Mouse (Mus musculus): ENCODE measurements around the gene Patl2.

The Patl2 gene

GRCm38 (mm10) chr2:122172188-122172587 is 13.8 kb downstream of the Patl2 start:
- peak; percentile 1 for DNase-seq (ENCODE audit: extremely low spot score, low spot score)

DNA sequence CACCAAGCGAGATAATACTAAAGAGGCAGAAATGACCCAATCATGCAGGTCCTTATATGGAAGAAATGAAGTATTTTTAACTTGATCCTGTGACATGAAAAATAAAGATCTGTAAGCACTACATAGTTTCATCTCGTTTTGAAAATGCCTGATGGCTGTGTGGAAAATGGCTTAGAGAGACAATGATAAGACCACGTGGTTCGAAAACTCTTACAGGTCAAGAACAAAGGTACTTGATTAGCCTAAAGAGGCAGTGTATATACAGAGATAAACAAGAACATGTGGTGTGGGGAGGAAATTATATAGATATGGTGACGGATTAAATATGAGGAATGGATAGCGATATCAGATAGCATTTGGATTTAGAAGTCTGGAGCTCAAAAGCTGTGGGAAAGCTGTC is 14.7 kb downstream of the Patl2 start:
- DNase-seq (ENCODE audit: extremely low spot score, low spot score) = no peak

DNA sequence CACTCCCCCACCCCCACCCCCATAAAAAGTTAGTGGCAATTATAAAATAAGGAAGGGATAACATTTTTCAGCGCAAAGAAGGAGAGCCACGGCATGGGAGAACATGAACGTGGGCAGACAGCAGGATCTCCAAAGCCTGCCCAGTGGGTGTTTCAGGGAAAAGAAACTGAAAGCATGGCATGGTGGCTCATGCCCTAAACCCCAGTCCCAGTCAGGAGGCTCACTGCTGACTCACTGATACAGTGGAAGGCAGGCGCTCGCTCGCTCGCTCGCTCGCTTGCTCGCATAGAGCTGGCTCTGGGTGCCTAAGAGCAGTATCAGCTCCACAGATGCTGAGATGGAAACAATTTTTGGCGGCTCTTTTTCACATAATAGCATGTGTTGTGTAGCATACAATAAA is 21.7 kb downstream of the Patl2 start:
- DNase-seq (ENCODE audit: extremely low spot score, low spot score) = no peak

DNA sequence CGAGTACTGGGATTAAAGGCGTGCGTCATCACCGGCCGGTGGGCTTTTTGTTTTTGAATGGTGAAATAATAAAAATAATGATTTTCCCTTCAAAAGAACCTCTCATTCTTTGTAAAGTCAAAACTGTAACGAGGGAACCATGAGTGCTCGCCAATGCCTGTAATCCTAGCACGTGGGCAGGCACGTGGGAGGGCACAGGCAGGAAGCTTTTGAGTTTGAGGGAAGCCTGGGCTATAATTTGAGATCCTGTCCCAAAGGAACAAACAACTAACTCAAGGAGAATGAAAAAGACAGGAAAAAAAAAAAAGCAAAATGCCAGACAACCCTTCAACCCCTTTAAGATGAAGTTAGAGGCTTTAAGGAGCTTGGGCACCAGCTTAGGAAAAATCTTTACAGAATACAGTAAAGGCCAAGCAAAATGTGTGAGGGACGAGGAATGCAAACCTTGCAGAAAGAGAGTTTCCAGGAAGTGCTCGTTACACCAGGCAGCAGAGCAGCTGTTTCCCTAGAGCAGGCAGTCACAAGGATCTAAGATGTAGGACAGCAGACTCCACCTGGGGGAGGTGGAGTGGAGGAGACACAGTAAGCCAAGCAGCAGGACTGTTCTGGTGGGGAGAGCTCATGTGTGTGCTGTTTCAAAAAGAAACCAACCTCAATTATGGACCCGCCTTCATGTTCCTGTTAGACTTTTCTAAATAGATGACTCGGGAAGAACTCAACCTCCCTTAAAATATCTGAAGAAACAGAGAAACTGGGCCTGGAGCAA is 22.4 kb downstream of the Patl2 start:
- no peak for DNase-seq (ENCODE audit: extremely low spot score, low spot score)

GRCm38 (mm10) chr2:122162529-122162928 is 23.5 kb downstream of the Patl2 start:
- DNase-seq (ENCODE audit: extremely low spot score, low spot score) = no peak

DNA sequence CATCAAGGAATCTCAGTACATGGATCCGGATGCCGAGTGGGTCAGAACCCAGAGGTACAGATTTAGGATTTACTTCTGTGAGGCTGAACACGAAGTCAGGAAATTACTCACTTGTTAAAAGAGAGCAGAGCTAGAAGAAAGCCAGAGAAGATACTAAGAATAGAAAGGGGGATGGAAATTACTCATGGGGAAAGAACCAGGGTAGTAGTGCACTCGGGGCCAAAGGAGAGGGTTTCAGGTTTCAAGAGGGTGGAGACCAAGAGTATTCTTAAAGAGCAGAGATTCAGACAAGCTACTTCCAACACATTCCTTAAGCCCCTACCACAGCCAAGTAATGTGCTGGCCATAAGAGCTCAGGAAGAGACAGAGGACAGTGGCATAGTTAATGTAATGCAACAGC is 24.4 kb downstream of the Patl2 start:
- DNase-seq (ENCODE audit: extremely low spot score, low spot score) = no peak

GRCm38 (mm10) chr2:122160680-122161079 is 25.3 kb downstream of the Patl2 start, which contains the start of gene Trim69:
Gene Trim69 (plus strand): TSS chr2:122160700.
- peak; percentile 79 for DNase-seq (ENCODE audit: extremely low spot score, low spot score)

- DNase-seq (ENCODE audit: extremely low spot score, low spot score) = no peak
These were observed 26.3 kb downstream of the Patl2 start for GRCm38 (mm10) chr2:122159667-122160066.

GRCm38 (mm10) chr2:122158362-122158802 is 27.6 kb downstream of the Patl2 start:
- DNase-seq (ENCODE audit: extremely low spot score, low spot score) = no peak

- DNase-seq (ENCODE audit: extremely low spot score, low spot score) = no peak
These were observed 28.4 kb downstream of the Patl2 start for GRCm38 (mm10) chr2:122157561-122157960.

DNA sequence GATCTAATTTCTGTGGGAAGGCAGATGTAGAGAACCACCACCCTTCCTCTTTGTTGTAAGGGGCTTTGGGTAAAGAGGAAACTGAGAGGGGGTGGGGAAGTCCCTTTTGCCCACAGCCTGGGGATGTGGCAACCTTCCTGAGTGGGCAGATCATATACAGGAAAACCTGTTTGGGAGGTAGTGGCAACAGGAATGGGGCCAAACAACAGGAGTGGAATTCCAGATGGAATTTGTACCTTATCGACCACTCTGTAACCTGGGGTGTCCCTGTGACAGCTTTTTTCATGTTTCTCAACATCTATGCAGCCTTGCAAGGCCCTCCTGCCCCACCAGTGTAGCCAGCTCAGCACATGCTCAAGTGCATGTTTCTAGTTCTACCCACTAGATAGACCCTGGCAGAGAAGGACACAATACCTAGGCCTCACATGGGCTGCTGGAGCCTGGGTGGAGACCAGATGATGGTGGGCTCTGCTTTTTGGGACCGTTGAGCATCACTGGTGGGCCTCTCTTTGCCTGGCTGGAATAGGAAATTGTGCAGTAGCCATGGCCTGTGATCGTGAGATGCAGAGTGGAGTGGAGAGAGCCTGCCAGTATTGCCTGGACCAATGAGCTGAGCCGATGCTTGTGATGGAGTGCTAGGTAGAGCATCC is 29.8 kb downstream of the Patl2 start:
- no peak for DNase-seq (ENCODE audit: extremely low spot score, low spot score)

- DNase-seq (ENCODE audit: extremely low spot score, low spot score) = no peak
These were observed 30.7 kb downstream of the Patl2 start for GRCm38 (mm10) chr2:122155292-122155691.

- DNase-seq (ENCODE audit: extremely low spot score, low spot score) = no peak
These were observed 31.5 kb downstream of the Patl2 start for GRCm38 (mm10) chr2:122154479-122154878.

DNA sequence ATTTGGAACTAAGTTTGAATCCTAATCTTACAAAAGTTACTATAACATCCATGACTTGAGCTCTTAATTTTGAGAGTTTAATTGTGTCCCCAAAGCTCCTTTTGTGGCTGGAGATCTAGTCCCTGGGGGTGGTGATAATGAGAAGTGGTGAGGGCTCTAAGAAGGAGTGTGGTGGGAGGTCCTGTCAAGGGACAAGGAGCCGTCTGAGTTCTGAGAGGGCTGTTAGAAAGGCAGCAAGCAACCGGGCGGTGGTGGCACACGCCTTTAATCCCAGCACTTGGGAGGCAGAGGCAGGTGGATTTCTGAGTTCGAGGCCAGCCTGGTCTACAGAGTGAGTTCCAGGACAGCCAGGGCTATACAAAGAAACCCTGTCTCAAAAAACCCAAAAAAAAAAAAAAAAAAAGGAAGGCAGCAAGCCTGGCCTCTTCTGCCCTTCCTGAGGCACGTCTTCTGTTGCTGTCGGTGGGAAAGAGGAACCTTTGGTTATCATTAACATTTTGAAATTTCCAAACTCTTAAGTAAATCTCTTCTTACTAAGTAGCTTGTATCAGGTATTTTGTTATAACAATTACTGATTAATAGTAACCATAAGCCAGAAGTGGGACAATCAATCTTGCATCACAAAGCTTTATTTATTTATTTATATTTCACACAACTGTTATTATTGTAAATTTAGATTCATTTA is 32.2 kb downstream of the Patl2 start:
- DNase-seq (ENCODE audit: extremely low spot score, low spot score) = no peak

DNA sequence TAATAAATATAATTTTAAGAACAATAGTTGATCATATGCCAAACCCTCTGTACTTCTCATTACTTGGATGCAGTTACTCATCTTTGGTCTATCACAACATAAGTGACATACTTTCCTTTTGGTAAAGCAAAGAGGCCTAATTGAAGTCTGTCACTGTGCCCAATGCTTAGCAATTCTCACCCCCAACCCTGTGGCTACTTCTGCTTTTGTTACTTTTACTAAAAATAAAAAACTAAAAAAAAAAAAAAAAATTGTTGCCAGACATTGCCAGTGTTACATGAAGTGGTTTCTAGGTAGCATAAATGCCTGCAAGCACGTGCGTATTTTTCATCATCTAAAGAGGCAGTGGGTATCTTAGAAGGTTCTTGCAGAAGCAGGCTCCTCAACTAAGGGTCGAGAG is 33.1 kb downstream of the Patl2 start:
- DNase-seq (ENCODE audit: extremely low spot score, low spot score) = no peak

- DNase-seq (ENCODE audit: extremely low spot score, low spot score) = no peak
These were observed 34.8 kb downstream of the Patl2 start for GRCm38 (mm10) chr2:122151221-122151620.

DNA sequence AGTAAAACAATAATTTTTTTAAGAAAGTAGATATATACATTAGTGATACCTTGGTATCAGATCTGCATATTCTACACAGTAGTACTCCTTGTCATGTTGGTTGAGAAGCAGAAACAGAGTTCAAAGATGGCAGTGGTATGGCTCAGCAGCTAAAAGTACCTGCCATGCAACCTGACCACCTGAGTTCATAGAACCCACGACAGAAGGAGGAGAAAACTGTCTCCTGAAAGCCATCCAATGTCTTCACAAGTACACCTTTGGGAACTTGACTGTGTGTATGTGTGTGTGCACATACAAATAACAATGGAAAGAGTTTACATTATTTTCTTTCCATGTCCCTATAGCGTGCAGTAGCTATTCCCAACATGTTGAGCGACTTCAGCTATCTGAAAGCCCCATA is 36.3 kb downstream of the Patl2 start:
- DNase-seq (ENCODE audit: extremely low spot score, low spot score) = no peak

DNA sequence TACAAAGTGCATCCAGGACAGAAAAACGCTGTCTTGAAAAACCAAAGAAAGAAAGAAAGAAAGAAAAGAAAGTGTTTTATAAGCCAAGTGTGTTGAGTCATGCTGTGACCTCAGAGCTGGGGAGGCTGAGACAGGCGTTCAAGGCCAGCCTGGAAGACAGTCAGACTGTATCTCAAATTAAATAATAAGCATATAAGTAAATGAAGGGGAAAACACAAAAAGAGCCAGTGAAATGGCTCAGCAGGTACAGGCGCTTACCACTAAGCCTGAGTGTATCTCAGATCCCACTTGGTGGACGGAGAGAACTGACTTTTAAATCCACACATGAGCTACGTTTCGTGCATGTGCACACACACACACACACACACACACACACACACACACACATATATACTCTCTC is 36.7 kb downstream of the Patl2 start:
- DNase-seq (ENCODE audit: extremely low spot score, low spot score) = no peak

- DNase-seq (ENCODE audit: extremely low spot score, low spot score) = peak; percentile 18
These were observed 37.6 kb downstream of the Patl2 start for GRCm38 (mm10) chr2:122148242-122148917.

- DNase-seq (ENCODE audit: extremely low spot score, low spot score) = peak; percentile 94
These were observed 38.3 kb downstream of the Patl2 start, which contains the start of gene B2m for GRCm38 (mm10) chr2:122147508-122148241. Gene B2m (plus strand): TSS chr2:122147686.

DNA sequence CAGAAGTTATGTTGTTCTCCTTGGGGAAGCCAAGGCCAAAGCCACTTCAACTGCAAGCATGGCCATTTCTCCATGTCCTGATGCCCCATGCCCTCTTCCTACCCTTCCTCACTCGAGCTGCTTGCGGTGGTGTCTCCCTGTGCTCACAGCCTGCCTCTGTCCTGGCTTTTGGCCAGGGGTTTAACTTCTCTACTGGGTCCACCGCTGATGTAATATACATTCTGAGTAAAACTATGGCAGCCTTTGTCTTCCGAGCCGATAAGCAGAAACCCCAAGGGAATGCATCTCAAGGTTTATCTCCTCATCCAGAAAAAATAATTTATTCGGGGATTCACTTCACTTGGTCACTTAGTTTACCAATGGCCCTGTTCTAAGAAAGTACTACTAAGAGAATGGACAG is 39.3 kb downstream of the Patl2 start:
- DNase-seq (ENCODE audit: extremely low spot score, low spot score) = no peak

All from neural tube, embryonic 10.5 days (tissue).